Mouse (Mus musculus) yolk sac, embryonic 10.5 days (tissue): Measurements from ENCODE around the gene Tmbim4.
A peak's percentile ranks its signal among the peaks of the same experiment; 100 is the strongest.

Experiments used
- DNase-seq: peaks from one replicate; pipeline ENCODE4 v3.0.0-alpha.2; 2017; ENCODE audit warnings: low spot score

The Tmbim4 gene

DNA sequence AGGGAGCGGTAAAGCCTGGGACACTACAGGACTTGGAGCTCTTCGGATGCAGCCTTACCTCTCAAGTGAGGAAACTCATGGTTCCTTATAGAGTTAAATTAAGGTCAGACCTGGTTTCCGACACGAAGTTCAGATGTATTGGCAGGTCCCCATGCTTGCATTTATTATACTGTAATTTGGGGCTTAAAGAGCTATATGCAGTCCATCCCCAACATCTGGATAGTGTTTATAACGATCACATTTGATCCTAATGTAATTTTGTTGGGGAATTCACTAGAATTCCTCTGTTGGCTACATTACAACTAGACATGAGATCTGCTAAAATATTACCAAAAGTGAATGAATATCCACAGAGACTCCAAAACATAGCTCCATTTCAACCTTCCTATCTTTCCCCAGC, 44.3 kb downstream of the Tmbim4 start:
- DNase-seq: no peak

DNA sequence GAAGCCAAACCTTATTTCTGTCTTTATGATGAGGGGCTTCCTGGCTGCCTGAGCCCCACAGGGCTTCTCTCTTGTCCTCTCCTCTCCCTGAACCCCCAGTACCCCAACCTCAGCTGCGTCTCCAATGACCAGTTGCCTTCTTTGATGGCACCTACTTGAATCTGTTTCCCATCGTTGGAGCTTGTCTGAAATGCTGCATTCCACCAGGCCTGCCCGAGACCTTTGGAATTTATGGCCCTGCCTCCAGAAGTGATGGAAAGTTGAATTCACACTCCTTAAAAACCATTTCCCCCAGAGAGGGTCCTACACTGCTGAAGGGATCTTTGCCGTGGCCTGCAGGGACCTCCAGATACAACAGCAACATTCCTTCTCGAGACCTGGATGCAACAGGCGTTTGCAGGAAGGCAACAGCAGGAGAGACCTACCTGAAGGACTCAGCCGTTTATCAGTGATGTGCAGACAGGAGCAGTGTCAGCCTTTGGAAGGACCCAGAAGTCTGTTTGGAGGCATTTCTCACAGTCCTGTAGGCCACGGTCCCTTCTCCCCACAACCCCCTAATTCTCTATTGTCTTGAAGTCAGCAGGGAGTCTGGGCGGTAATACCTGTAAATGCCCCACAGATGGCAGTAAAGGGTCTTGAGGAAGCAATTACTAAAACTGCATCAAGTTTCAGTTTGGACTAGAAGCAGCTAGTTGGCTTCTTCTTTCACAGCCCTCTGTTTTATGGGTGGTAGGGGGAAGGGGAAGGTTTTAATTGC, 45.8 kb downstream of the Tmbim4 start:
- peak; percentile 40 for DNase-seq

GRCm38 (mm10) chr10:120250911-120251683, 49.7 kb downstream of the Tmbim4 start:
- DNase-seq: no peak

DNA sequence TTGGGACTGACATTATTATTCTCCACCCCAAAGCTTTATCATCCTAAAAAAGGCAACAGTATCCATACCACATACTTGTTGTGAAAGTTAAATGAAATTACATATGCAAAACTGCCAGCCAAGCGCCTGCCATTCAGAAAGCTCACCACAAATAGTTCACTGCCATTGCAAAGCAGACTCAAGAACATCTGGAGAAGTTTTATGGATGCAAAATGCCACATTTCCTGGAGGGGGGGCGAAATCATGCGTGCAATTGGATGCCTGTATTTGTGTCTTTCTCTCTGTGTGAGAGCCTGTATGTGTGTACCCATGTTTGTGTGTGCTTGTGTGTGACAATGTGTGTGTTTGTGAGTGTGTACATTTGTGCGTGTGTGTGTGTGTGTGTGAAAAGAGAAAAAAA, 50.4 kb downstream of the Tmbim4 start:
- no peak for DNase-seq

GRCm38 (mm10) chr10:120252800-120253199, 51.4 kb downstream of the Tmbim4 start:
- DNase-seq: no peak

GRCm38 (mm10) chr10:120257231-120257630, 55.8 kb downstream of the Tmbim4 start:
- DNase-seq: peak; percentile 25

DNA sequence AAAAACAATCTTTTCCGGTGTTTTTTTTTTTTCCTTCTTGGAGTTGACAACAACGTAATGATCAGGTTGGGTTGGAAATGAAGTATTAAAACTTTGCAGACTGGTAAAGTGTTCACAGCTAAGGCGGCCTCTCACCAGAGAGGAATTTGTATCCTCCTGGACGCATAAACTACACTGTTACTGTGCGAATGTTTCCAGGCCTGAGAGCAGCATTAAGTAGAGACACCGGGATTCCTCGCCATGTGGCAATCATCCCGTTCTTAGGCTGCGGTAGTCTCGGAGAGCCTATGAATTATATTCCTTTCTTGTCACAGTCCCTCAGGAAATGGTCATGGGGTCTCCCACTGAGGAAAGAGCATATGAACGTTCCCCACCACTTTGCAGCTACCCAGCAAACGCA, 66.4 kb downstream of the Tmbim4 start:
- no peak for DNase-seq

DNA sequence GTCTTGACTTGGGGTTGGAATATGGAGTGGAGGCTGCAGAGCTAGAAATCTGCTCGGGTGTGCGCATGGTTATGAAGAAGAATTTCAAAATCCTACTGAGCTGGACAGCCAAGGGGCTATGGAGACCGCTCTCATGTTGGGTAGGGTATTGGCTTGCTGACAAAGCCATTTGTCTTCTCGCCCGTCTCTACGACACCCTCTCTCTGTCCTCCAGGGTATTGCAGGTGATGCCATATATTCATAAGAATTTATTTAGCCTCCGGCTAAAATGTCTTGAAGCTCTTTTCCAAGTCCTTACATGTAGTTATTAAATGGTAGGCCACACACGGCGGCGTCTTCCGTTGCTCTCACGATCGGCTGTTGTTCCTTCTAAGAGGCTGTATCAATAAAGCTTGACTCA, 68.6 kb downstream of the Tmbim4 start:
- no peak for DNase-seq

DNA sequence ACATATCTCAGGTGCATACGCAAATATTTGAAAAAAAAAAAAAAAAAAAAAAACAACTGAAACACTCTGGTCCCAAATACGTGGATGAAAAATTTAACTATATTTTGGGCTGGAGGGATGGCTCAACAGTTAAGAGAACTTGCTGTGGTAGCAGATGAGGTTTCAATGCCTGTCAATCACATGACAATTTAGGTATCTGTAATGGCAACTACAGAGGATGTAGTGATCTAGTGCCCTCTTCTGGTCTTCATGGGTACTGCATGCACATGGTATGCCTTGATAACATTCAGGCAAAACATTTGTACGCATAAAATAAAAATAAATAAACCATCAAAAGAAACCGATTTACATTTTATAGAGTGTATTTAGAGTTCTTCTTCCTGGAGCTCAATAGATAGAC, 69.4 kb downstream of the Tmbim4 start:
- DNase-seq: no peak

DNA sequence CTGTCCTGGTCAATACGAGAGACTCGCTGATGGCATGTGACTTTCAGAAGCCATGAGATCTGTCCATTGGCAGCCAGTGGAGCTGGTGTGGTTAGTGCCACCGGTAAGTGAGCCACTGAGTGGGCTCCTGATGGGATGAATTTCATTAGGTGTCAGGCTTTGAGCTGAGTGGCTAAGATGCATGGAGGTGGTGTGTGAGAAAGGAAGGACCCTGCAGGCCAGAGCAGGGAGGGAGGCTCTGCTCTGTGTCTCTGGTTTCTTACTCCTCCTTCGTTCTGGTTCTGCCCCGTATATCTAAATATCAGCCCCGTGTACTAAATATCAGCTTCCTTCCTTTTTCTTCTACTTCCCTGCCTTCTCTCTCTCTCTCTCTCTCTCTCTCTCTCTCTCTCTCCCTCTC, 69.9 kb downstream of the Tmbim4 start:
- no peak for DNase-seq

- no peak for DNase-seq
Measured at GRCm38 (mm10) chr10:120271879-120272269, 70.5 kb downstream of the Tmbim4 start.

- DNase-seq: no peak
Measured at GRCm38 (mm10) chr10:120272270-120272883, 71.0 kb downstream of the Tmbim4 start.

- no peak for DNase-seq
Measured at GRCm38 (mm10) chr10:120273335-120273734, 71.9 kb downstream of the Tmbim4 start.
